Mouse (Mus musculus): Measurements from ENCODE around the gene 1700074P13Rik.
"Not testable (repeated sequence)": the region's sequence is repeated elsewhere in the genome, so short reads cannot be mapped to it uniquely, and the experiment has no call there.

Gene 1700074P13Rik

DNA sequence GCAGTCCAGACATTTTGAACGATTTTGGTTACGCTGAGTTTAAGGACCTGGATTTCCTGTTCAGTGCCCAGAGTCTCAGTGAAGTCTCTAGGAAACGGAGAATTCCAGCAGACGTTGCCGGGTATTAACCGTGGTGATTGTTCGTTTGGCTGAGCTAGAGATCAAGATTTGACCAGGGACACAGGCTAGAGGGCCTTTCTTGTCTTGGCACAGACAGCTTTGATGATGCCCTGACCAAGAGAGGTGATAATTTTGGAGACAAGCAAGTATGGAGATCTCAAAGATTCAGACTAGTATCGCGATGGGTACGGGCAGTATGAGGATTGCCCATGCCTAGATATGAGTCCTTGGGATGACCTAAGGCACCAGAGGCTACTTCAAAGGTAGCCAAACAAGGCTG is at the start of gene 1700074P13Rik:
TSS of gene 1700074P13Rik (minus strand) at position 101 of the 400 bp plus-strand sequence.
- no peak for DNase-seq

DNA sequence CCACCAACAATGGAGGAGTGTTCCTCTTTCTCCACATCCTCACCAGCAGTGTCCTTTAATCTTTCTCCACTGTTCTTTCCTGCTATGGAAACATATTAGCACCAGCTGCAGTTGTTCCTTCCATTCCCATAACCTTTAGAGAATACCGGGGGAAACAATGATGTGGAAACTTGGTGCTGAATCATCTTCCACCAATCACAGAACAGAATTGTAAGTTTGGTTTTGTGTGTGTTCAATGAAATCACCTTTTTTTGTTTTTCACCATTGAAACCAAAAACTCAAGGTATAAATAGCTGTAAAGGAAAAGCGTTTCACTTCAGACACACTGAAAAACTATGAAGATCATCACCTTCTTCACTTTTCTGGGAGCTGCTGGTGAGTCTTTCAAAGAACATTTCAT is 24.1 kb upstream of the 1700074P13Rik start, which contains the start of gene 1810009J06Rik:
TSS of gene 1810009J06Rik (plus strand) at position 301 of the 400 bp plus-strand sequence.
- not testable (repeated sequence) for DNase-seq

DNA sequence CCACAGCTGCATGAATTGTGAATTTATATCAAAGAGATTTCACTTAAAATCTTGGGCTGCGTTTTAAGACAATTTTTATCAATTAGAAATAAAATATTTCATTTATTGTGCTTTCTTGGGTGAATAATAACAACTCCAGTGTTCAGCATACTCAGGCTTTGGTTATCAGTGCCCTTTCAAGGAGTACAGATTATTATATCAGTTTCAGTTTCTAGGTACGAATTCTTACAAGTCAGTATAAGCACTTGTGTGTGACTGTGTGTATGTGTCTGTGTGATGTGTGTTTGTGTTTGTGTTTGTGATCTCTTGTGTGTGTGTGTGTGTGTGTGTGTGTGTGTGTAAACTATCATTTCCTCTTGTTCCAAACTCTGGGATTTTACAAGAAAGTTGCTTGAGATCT is 13.4 kb upstream of the 1700074P13Rik start:
- no peak for DNase-seq

DNA sequence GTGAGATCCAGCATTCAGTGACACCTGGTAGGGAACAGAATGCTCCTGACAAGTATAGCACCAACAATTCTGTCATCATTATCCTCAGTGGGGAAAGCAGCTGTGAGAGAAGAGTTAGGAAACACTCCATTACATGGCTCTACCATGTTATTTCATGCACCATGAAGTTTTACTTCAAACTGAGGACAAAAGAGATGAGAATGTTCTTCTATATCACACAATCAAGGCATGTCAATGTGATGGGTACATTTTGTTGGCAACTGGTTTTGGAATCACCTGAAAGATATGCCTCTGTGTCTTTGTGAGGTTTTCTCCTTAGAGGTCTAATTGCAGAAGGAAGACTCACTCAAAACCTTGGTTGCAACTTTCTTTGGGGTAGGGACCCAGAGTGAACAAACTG is 11.4 kb upstream of the 1700074P13Rik start, which contains the start of gene Gm4744:
TSS of gene Gm4744 (minus strand) at position 101 of the 400 bp plus-strand sequence.
- no peak for DNase-seq

DNA sequence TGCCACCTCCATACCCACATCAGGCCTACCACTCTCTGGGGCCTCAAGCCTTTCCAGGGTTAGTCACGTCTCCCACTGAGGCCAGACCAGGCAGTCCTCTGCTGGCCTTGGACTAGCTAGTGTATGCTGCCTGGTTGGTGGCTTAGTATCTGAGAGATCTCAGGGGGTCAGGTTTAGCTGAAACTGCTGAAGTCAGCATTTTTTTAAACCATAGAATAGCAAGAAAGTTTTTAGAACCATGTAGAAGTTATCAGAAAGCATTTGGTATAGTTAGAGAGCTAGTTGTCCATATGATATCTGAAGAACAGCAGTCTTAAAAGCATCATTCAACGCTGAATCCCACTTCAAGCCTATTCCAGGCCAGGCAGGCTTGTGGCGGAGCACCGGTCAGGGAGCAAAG is 20.4 kb downstream of the 1700074P13Rik start:
- DNase-seq: no peak

DNA sequence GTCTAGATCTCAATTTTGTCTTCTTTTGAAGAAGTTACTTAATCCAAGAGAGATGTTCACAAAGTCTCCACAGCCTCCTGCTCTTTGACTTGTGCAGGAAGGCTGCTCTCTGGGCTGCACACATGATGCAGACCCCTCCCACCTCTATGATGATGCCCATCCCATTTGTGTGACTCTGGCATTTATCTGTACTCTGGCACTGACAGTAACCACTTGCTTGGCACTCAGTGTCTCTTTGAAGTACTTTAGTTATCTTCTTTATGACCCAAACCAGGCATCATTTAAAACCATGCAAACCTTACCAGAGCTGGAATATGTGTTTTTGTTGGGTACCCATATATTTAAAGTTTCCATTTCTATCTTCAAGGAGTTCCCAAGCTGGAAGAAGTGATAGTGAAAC is 40.1 kb downstream of the 1700074P13Rik start, which contains the start of gene Prss58:
TSS of gene Prss58 (minus strand) at position 101 of the 400 bp plus-strand sequence.
- DNase-seq: no peak

DNA sequence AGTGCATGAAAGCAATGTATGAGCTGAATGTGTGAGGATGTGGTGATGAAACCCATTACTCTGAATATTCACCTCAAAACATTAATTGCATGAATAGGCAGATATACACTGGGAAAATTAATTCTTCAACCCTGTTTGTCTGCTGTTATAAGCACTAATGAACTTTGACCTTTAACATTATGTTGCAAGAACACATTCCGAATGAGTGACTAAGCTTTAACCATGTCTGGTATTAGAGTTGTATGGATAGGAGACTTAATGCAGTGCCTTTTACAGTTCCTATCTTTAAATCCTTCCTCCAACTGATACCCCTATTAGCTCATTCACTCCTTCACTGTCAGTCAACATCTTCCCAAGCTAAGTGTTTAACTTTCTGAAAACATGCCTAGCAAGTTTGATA is 45.6 kb downstream of the 1700074P13Rik start:
- DNase-seq: no peak

DNA sequence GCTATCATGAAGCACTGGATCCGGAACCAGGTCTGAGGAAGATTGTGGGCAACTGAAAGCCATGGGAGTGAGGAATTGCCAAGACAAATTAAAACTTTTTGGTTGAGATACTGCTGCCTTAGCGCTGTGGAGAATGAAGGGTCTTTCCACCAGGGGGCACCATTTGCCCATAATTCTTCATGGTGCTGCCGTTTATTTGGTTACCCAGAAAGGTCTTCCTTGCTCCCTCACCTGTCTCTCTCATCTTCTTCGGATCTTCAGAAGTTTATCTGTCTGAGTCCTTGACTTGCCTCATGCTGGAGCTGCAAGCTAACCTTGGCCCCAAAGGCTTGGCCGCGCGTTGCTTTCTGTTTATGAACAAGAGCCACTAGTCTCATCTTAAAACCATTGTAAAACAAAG is 46.8 kb downstream of the 1700074P13Rik start:
- no peak for DNase-seq

DNA sequence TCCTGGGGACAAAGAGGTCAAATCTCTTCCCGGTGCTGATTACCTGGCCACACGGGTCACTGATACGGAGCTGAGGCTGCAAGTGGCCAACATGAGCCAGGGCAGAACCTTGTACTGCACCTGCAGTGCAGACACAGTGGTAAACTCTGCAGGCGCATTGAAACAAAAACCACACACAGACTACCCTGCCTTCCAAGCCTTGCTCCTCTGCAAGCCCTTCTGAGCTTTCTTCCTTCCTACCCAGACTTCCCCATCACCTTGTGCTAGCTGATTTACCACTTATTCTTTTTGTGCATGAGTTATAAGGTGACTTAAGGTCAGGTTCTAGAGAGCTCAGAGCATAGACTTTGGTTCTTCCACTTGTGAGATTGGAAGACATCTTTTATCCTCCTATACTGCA is 48.6 kb downstream of the 1700074P13Rik start:
- DNase-seq: no peak

DNA sequence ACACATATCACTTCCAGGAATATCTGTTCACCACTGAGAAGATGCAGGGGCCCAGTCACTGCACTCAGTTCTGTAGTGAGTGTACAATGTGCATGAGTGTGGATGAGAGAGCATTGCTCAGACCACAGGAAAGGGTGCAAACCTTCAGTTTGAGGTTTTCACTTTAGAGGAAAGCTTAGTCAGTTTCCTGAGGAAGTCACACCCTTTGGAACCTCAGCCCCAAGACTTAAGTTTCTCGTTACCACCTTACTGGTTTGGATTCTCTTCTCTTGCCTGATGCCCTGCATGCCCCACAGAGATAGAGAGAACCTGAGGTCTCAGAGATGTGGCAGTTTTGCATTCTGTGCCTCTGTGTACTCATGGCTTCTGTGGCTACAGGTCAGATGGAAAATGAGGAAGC is 49.4 kb downstream of the 1700074P13Rik start:
- no peak for DNase-seq

DNA sequence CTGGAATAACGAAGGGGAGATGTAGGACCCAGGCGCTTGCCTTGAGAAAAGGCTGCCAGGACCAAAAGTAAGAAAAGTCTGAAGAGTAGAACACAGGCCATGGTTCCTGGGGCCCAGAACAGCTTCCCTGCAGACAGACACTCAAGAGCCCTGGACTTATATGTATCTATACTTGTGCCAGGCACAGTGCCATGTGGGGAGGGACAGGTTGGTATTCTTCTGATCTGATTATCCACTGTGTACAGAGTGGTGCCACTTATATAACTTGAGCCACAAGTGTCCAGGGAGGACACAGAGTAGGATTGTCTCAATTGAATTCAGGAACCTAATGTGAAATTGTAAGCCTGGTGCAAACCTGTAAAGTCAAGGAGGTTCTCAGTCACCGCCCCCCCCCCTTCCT is 53.0 kb downstream of the 1700074P13Rik start, which contains the start of gene Moxd2:
TSS of gene Moxd2 (minus strand) at position 101 of the 400 bp plus-strand sequence.
- DNase-seq: no peak

Data from lung, postnatal 10 days (tissue).